Mouse (Mus musculus): ENCODE measurements around the gene Pigr.

- TF ChIP-seq CTCF (IDR thresholded peaks at IDR 0.05; ENCODE audit: insufficient read depth, low read depth, low read length) (no peak), POLR2A (IDR thresholded peaks at IDR 0.05; ENCODE audit: insufficient read depth, low read depth, low read length) (no peak)
Observed at GRCm38 (mm10) chr1:130796967-130797684, 29.4 kb upstream of the Pigr start.

Data from olfactory bulb, adult 2 months (tissue).